Mouse (Mus musculus): ENCODE data around the gene Spata2l. TPM values are rescaled to one million over a fixed set of nuclear protein-coding genes. Genes with fewer than 3 reads are reported as not detected.

The Spata2l gene
- polyA plus RNA-seq, 1 experiment from 2014 or later = 5.0 TPM

- Histone ChIP-seq H3K36me3 (ENCODE audit: control insufficient read depth, insufficient read depth) (peaks cover 11% of the 10 kb centered on the region; the same call in 1 of the 2 replicates), H3K9me3 (ENCODE audit: control insufficient read depth) (no peaks in the 10 kb centered on the region), H3K4me3 (ENCODE audit: low read depth, low read length) (no peak overlapping the region), H3K4me2 (replicated peaks; ENCODE audit: low read depth) (no peak overlapping the region), H3K27ac (ENCODE audit: low read depth, low read length) (no peak overlapping the region), H3K9ac (ENCODE audit: low read depth, low read length) (no peak overlapping the region), H3K27me3 (replicated peaks; ENCODE audit: control insufficient read depth, insufficient read depth, low read length) (no peaks in the 10 kb centered on the region), H3K4me1 (replicated peaks; ENCODE audit: control insufficient read depth, insufficient read depth, low read length) (peaks cover 5% of the 10 kb centered on the region; the same call in 1 of the 2 replicates)
- TF ChIP-seq CTCF (IDR thresholded peaks at IDR 0.05; ENCODE audit: low read depth) = no peak
- no peak for ATAC-seq
- WGBS = 100% methylated on average over 1 of the region's 1 CpGs
Measured at GRCm38 (mm10) chr8:123228416-123228815, 7.6 kb downstream of the Spata2l start.

- Histone ChIP-seq H3K9ac (ENCODE audit: low read depth, low read length) (peak within 1 kb of the TSS; percentile 72), H3K27ac (ENCODE audit: low read depth, low read length) (peak within 1 kb of the TSS; percentile 79), H3K27me3 (replicated peaks; ENCODE audit: control insufficient read depth, insufficient read depth, low read length) (no peaks in the 10 kb centered on the region), H3K4me1 (replicated peaks; ENCODE audit: control insufficient read depth, insufficient read depth, low read length) (peaks cover 5% of the 10 kb centered on the region; the same call in 1 of the 2 replicates), H3K36me3 (ENCODE audit: control insufficient read depth, insufficient read depth) (peaks cover 6% of the 10 kb centered on the region; the same call in 1 of the 2 replicates), H3K4me2 (replicated peaks; ENCODE audit: low read depth) (peak within 1 kb of the TSS; percentile 87), H3K9me3 (ENCODE audit: control insufficient read depth) (no peaks in the 10 kb centered on the region), H3K4me3 (ENCODE audit: low read depth, low read length) (peak within 1 kb of the TSS; percentile 74)
- WGBS = 2% methylated on average over 59 of the region's 59 CpGs
- 0 out of 2 replicates have a peak, but pooled peaks have one; percentile 9 for TF ChIP-seq CTCF (IDR thresholded peaks at IDR 0.05; ENCODE audit: low read depth)
- peak; percentile 79 for ATAC-seq
Measured at GRCm38 (mm10) chr8:123224278-123225266, 11.5 kb downstream of the Spata2l start, which contains the start of gene Cdk10. TSS of gene Cdk10 (plus strand) at chr8:123224842.

GRCm38 (mm10) chr8:123220917-123221316 lies 15.1 kb downstream of the Spata2l start:
- TF ChIP-seq CTCF (IDR thresholded peaks at IDR 0.05; ENCODE audit: low read depth) = no peak
- H3K36me3 ChIP-seq (ENCODE audit: control insufficient read depth, insufficient read depth) = no peaks in the 10 kb centered on the region
- 58% methylated on average over 1 of the region's 1 CpGs for WGBS
- no peak overlapping the region for H3K4me3 ChIP-seq (ENCODE audit: low read depth, low read length)
- no peak overlapping the region for H3K27ac ChIP-seq (ENCODE audit: low read depth, low read length)
- no peak for ATAC-seq
- H3K4me2 ChIP-seq (replicated peaks; ENCODE audit: low read depth) = no peak overlapping the region
- H3K4me1 ChIP-seq (replicated peaks; ENCODE audit: control insufficient read depth, insufficient read depth, low read length) = peaks cover 5% of the 10 kb centered on the region; the same call in 1 of the 2 replicates
- no peak overlapping the region for H3K9ac ChIP-seq (ENCODE audit: low read depth, low read length)
- H3K9me3 ChIP-seq (ENCODE audit: control insufficient read depth) = no peaks in the 10 kb centered on the region
- H3K27me3 ChIP-seq (replicated peaks; ENCODE audit: control insufficient read depth, insufficient read depth, low read length) = no peaks in the 10 kb centered on the region

GRCm38 (mm10) chr8:123215430-123215829 lies 20.6 kb downstream of the Spata2l start:
- no peak for ATAC-seq
- Histone ChIP-seq H3K4me3 (ENCODE audit: low read depth, low read length) (no peak overlapping the region), H3K27ac (ENCODE audit: low read depth, low read length) (no peak overlapping the region), H3K27me3 (replicated peaks; ENCODE audit: control insufficient read depth, insufficient read depth, low read length) (no peaks in the 10 kb centered on the region), H3K4me1 (replicated peaks; ENCODE audit: control insufficient read depth, insufficient read depth, low read length) (no peaks in the 10 kb centered on the region; the same call in 1 of the 2 replicates), H3K4me2 (replicated peaks; ENCODE audit: low read depth) (no peak overlapping the region), H3K9me3 (ENCODE audit: control insufficient read depth) (no peaks in the 10 kb centered on the region), H3K9ac (ENCODE audit: low read depth, low read length) (no peak overlapping the region), H3K36me3 (ENCODE audit: control insufficient read depth, insufficient read depth) (no peaks in the 10 kb centered on the region; the same call in 1 of the 2 replicates)
- WGBS = 75% methylated on average over 3 of the region's 3 CpGs
- TF ChIP-seq CTCF (IDR thresholded peaks at IDR 0.05; ENCODE audit: low read depth) = no peak

GRCm38 (mm10) chr8:123213118-123213772 lies 22.8 kb downstream of the Spata2l start:
- Histone ChIP-seq H3K27ac (ENCODE audit: low read depth, low read length) (no peak overlapping the region), H3K36me3 (ENCODE audit: control insufficient read depth, insufficient read depth) (peaks cover 20% of the 10 kb centered on the region), H3K9ac (ENCODE audit: low read depth, low read length) (peak overlapping the region; percentile 50), H3K4me3 (ENCODE audit: low read depth, low read length) (peak overlapping the region; percentile 84), H3K4me2 (replicated peaks; ENCODE audit: low read depth) (peak overlapping the region; percentile 85), H3K4me1 (replicated peaks; ENCODE audit: control insufficient read depth, insufficient read depth, low read length) (no peaks in the 10 kb centered on the region; the same call in 1 of the 2 replicates), H3K27me3 (replicated peaks; ENCODE audit: control insufficient read depth, insufficient read depth, low read length) (no peaks in the 10 kb centered on the region), H3K9me3 (ENCODE audit: control insufficient read depth) (no peaks in the 10 kb centered on the region)
- TF ChIP-seq CTCF (IDR thresholded peaks at IDR 0.05; ENCODE audit: low read depth) = no peak
- no peak; the same call in 1 of the 2 replicates for ATAC-seq
- WGBS = 20% methylated on average over 22 of the region's 22 CpGs

Measured in intestine, postnatal 0 days (tissue).